Comparison of ENCODE assay signal across 8 mouse cellular contexts in genomic region chr19:26604755-26605300, GRCm38 (mm10). TPM values are rescaled to one million over a fixed set of nuclear protein-coding genes. Genes with fewer than 3 reads are reported as not detected.
DNase-seq lines count a peak whose midpoint lies in the region; ATAC-seq and TF ChIP-seq lines count a peak whose summit lies in the region.

Gene Smarca2, plus strand, starts transcription at chr19:26605050.

- H3K4me3 ChIP-seq in hindbrain, embryonic 13.5 days: peak within 1 kb of the TSS; percentile 80

- POLR2A ChIA-PET in Patski (lab: Charles Lee): no interaction called here

- ATAC-seq in Patski: peak; percentile 90
- ATAC-seq in hindbrain, embryonic 13.5 days (ENCODE audit: low FRiP score): peak; percentile 98

- CTCF ChIA-PET in Patski (lab: Charles Lee): no interaction called here

- H3K27me3 ChIP-seq in Patski: peaks cover 29% of the 10 kb centered on the region
- H3K27me3 ChIP-seq in hindbrain, embryonic 13.5 days: peaks cover 51% of the 10 kb centered on the region

- peaks cover 28% of the 10 kb centered on the region for H3K4me1 ChIP-seq in hindbrain, embryonic 13.5 days (replicated peaks)

- peak within 1 kb of the TSS; percentile 81 for H3K9ac ChIP-seq in hindbrain, embryonic 13.5 days

- peak; percentile 65 for DNase-seq in Patski (ENCODE audit: low read depth, low spot score)
- DNase-seq in cerebellum, postnatal 25 days: peak; percentile 99
- DNase-seq in frontal cortex, postnatal 25 days (ENCODE audit: low spot score in 2 of 2): peak; percentile 92 to 97
- peak; percentile 88 to 95 for DNase-seq in layer of hippocampus, postnatal 25 days (ENCODE audit: extremely low spot score in 1 of 2, low spot score in 1 of 2)
- DNase-seq in lung, postnatal 14 days: peak; percentile 97
- DNase-seq in ovary, postnatal 36 days (ENCODE audit: low spot score): peak; percentile 98
- DNase-seq in thymus, postnatal 14 days: peak; percentile 98

- H3K27ac ChIP-seq in hindbrain, embryonic 13.5 days: peak within 1 kb of the TSS; percentile 94

- in situ Hi-C loops in Patski (cut with MboI; ENCODE audit: low pct_unique_long_range_greater_than_20kb): no loop called here

- H3K4me2 ChIP-seq in hindbrain, embryonic 13.5 days: peak within 1 kb of the TSS; percentile 98

- H3K9me3 ChIP-seq in hindbrain, embryonic 13.5 days: no peaks in the 10 kb centered on the region

- H3K36me3 ChIP-seq in hindbrain, embryonic 13.5 days: no peaks in the 10 kb centered on the region

- under 1% methylated on average over 45 of the region's 45 CpGs for WGBS in hindbrain, embryonic 13.5 days

- no peak for TF ChIP-seq CTCF in Patski (IDR thresholded peaks at IDR 0.05)

RNA-seq across cellular contexts. Expression of gene Smarca2, which starts in this region (rescaled TPM):
- polyA plus RNA-seq in Patski (2021): 153 TPM
- polyA plus RNA-seq in hindbrain, embryonic 13.5 days (2015; fragmentation: Nextera tagmentation; extraction: Ambion mirVana): 85.3 and 95.5 TPM in 2 replicates
- 100 to 1,000 TPM; 178 to 184 TPM for total RNA-seq in layer of hippocampus, postnatal 25 days (2021)

Comparison
In these comparisons a context has a peak if more than half of its experiments do, and no peak if none do; other contexts are left out.
1. Peak in every context shown above with its lines: DNase-seq, ATAC-seq, H3K4me3 ChIP-seq and H3K27ac ChIP-seq.